Mouse (Mus musculus): ENCODE measurements around the gene Cant1. TPM values are rescaled to one million over a fixed set of nuclear protein-coding genes. Genes with fewer than 3 reads are reported as not detected.

The Cant1 gene
- polyA plus RNA-seq, 1 experiment from 2014 or later, result 8.3 TPM

GRCm38 (mm10) chr11:118405311-118405710, 13.6 kb downstream of the Cant1 start:
- Histone ChIP-seq H3K9me3 (replicated peaks) (no peaks in the 10 kb centered on the region), H3K4me1 (replicated peaks) (peaks cover 20% of the 10 kb centered on the region), H3K36me3 (peaks cover 36% of the 10 kb centered on the region), H3K4me2 (no peak overlapping the region), H3K9ac (no peak overlapping the region), H3K4me3 (replicated peaks) (no peak overlapping the region), H3K27me3 (no peaks in the 10 kb centered on the region), H3K27ac (no peak overlapping the region)
- WGBS (ENCODE audit: insufficient replicate concordance), result 84% methylated on average over 8 of the region's 8 CpGs
- ATAC-seq (ENCODE audit: low read depth), result no peak
- no peak for DNase-seq

- H3K4me2 ChIP-seq, result no peak overlapping the region
- H3K27me3 ChIP-seq, result no peaks in the 10 kb centered on the region
- WGBS (ENCODE audit: insufficient replicate concordance), result 66% methylated on average over 6 of the region's 6 CpGs
- ATAC-seq (ENCODE audit: low read depth) (no peak), DNase-seq (no peak)
- H3K27ac ChIP-seq, result no peak overlapping the region
- no peak overlapping the region for H3K4me3 ChIP-seq (replicated peaks)
- H3K9ac ChIP-seq, result no peak overlapping the region
- peaks cover 29% of the 10 kb centered on the region for H3K36me3 ChIP-seq
- H3K9me3 ChIP-seq (replicated peaks), result no peaks in the 10 kb centered on the region
- H3K4me1 ChIP-seq (replicated peaks), result peaks cover 31% of the 10 kb centered on the region
These were observed 14.7 kb downstream of the Cant1 start for GRCm38 (mm10) chr11:118403951-118404899.

- no peak for DNase-seq
- 80% methylated on average over 2 of the region's 2 CpGs for WGBS (ENCODE audit: insufficient replicate concordance)
- H3K9ac ChIP-seq, result no peak overlapping the region
- no peak overlapping the region for H3K27ac ChIP-seq
- no peak overlapping the region for H3K4me3 ChIP-seq (replicated peaks)
- no peak overlapping the region for H3K4me2 ChIP-seq
- peaks cover 36% of the 10 kb centered on the region for H3K4me1 ChIP-seq (replicated peaks)
- H3K36me3 ChIP-seq, result peaks cover 24% of the 10 kb centered on the region
- no peaks in the 10 kb centered on the region for H3K27me3 ChIP-seq
- no peak for ATAC-seq (ENCODE audit: low read depth)
- no peaks in the 10 kb centered on the region for H3K9me3 ChIP-seq (replicated peaks)
These were observed 15.7 kb downstream of the Cant1 start for GRCm38 (mm10) chr11:118403183-118403582.

GRCm38 (mm10) chr11:118401760-118402280, 17.1 kb downstream of the Cant1 start, which contains the start of gene Lgals3bp:
Gene Lgals3bp (minus strand): TSS chr11:118402092.
- peak; percentile 71 for ATAC-seq (ENCODE audit: low read depth)
- peak within 1 kb of the TSS; percentile 52 for H3K9ac ChIP-seq
- no peaks in the 10 kb centered on the region for H3K27me3 ChIP-seq
- peak within 1 kb of the TSS; percentile 75 for H3K27ac ChIP-seq
- H3K9me3 ChIP-seq (replicated peaks), result no peaks in the 10 kb centered on the region
- 43% methylated on average over 7 of the region's 7 CpGs for WGBS (ENCODE audit: insufficient replicate concordance)
- H3K4me2 ChIP-seq, result peak within 1 kb of the TSS; percentile 58
- H3K4me1 ChIP-seq (replicated peaks), result peaks cover 36% of the 10 kb centered on the region
- DNase-seq, result no peak
- H3K4me3 ChIP-seq (replicated peaks), result peak within 1 kb of the TSS; percentile 36
- H3K36me3 ChIP-seq, result peaks cover 19% of the 10 kb centered on the region

- Histone ChIP-seq H3K4me3 (replicated peaks) (peak overlapping the region; percentile 36), H3K36me3 (peaks cover 19% of the 10 kb centered on the region), H3K9ac (peak overlapping the region; percentile 52), H3K4me1 (replicated peaks) (peaks cover 36% of the 10 kb centered on the region), H3K9me3 (replicated peaks) (no peaks in the 10 kb centered on the region), H3K4me2 (peak overlapping the region; percentile 58), H3K27me3 (no peaks in the 10 kb centered on the region), H3K27ac (peak overlapping the region; percentile 75)
- DNase-seq (no peak), ATAC-seq (ENCODE audit: low read depth) (no peak)
- 70% methylated on average over 4 of the region's 4 CpGs for WGBS (ENCODE audit: insufficient replicate concordance)
These were observed 17.7 kb downstream of the Cant1 start for GRCm38 (mm10) chr11:118401195-118401594.

- Histone ChIP-seq H3K9me3 (replicated peaks) (no peaks in the 10 kb centered on the region), H3K27ac (peak overlapping the region; percentile 75), H3K36me3 (peaks cover 23% of the 10 kb centered on the region), H3K4me2 (peak overlapping the region; percentile 58), H3K27me3 (no peaks in the 10 kb centered on the region), H3K9ac (peak overlapping the region; percentile 39; the same call in 1 of the 2 replicates), H3K4me1 (replicated peaks) (peaks cover 36% of the 10 kb centered on the region), H3K4me3 (replicated peaks) (peak overlapping the region; percentile 36)
- no peak; the same call in 1 of the 2 replicates for ATAC-seq (ENCODE audit: low read depth)
- 9% methylated on average over 6 of the region's 6 CpGs for WGBS (ENCODE audit: insufficient replicate concordance)
- no peak for DNase-seq
These were observed 18.3 kb downstream of the Cant1 start for GRCm38 (mm10) chr11:118400566-118400936.

GRCm38 (mm10) chr11:118399891-118400565, 18.9 kb downstream of the Cant1 start:
- Histone ChIP-seq H3K9me3 (replicated peaks) (no peaks in the 10 kb centered on the region), H3K4me2 (peak overlapping the region; percentile 58), H3K27me3 (no peaks in the 10 kb centered on the region), H3K4me3 (replicated peaks) (peak overlapping the region; percentile 36), H3K9ac (peak overlapping the region; percentile 39), H3K36me3 (peaks cover 24% of the 10 kb centered on the region), H3K4me1 (replicated peaks) (peaks cover 36% of the 10 kb centered on the region), H3K27ac (peak overlapping the region; percentile 75)
- 15% methylated on average over 5 of the region's 5 CpGs for WGBS (ENCODE audit: insufficient replicate concordance)
- DNase-seq, result peak; percentile 42
- peak; percentile 63 for ATAC-seq (ENCODE audit: low read depth)

- peaks cover 36% of the 10 kb centered on the region for H3K4me1 ChIP-seq (replicated peaks)
- H3K4me2 ChIP-seq, result no peak overlapping the region
- no peaks in the 10 kb centered on the region for H3K27me3 ChIP-seq
- ATAC-seq (ENCODE audit: low read depth), result no peak
- H3K36me3 ChIP-seq, result peaks cover 28% of the 10 kb centered on the region
- no peaks in the 10 kb centered on the region for H3K9me3 ChIP-seq (replicated peaks)
- no peak for DNase-seq
- no peak overlapping the region for H3K4me3 ChIP-seq (replicated peaks)
- H3K9ac ChIP-seq, result no peak overlapping the region
- H3K27ac ChIP-seq, result no peak overlapping the region
- WGBS (ENCODE audit: insufficient replicate concordance), result 82% methylated on average over 26 of the region's 26 CpGs
These were observed 20.9 kb downstream of the Cant1 start for GRCm38 (mm10) chr11:118397806-118398530.

- WGBS (ENCODE audit: insufficient replicate concordance), result 52% methylated on average over 6 of the region's 6 CpGs
- no peak for DNase-seq
These were observed 24.3 kb downstream of the Cant1 start for GRCm38 (mm10) chr11:118394538-118394937.

GRCm38 (mm10) chr11:118393991-118394390, 24.9 kb downstream of the Cant1 start:
- H3K4me1 ChIP-seq (replicated peaks), result peaks cover 3% of the 10 kb centered on the region; the same call in 1 of the 2 replicates
- 44% methylated on average over 5 of the region's 5 CpGs for WGBS (ENCODE audit: insufficient replicate concordance)
- H3K4me2 ChIP-seq, result no peak overlapping the region
- H3K9me3 ChIP-seq (replicated peaks), result no peaks in the 10 kb centered on the region
- H3K27me3 ChIP-seq, result no peaks in the 10 kb centered on the region
- H3K4me3 ChIP-seq (replicated peaks), result no peak overlapping the region
- no peak overlapping the region for H3K27ac ChIP-seq
- ATAC-seq (ENCODE audit: low read depth) (no peak), DNase-seq (no peak)
- H3K9ac ChIP-seq, result no peak overlapping the region
- H3K36me3 ChIP-seq, result peaks cover 28% of the 10 kb centered on the region

More at GRCm38 (mm10) chr11:118394538-118394937, 24.3 kb downstream of the Cant1 start:
- Histone ChIP-seq H3K4me2 (no peak overlapping the region), H3K27me3 (no peaks in the 10 kb centered on the region), H3K9ac (no peak overlapping the region), H3K4me3 (replicated peaks) (no peak overlapping the region), H3K36me3 (peaks cover 28% of the 10 kb centered on the region), H3K4me1 (replicated peaks) (peaks cover 8% of the 10 kb centered on the region), H3K27ac (no peak overlapping the region), H3K9me3 (replicated peaks) (no peaks in the 10 kb centered on the region)
- no peak for ATAC-seq (ENCODE audit: low read depth)
